Mouse (Mus musculus): ENCODE data around the gene Utp18. TPM values are rescaled to one million over a fixed set of nuclear protein-coding genes. Genes with fewer than 3 reads are reported as not detected.

The Utp18 gene
- polyA plus RNA-seq, 1 experiment from 2014 or later: 28.6 TPM

DNA sequence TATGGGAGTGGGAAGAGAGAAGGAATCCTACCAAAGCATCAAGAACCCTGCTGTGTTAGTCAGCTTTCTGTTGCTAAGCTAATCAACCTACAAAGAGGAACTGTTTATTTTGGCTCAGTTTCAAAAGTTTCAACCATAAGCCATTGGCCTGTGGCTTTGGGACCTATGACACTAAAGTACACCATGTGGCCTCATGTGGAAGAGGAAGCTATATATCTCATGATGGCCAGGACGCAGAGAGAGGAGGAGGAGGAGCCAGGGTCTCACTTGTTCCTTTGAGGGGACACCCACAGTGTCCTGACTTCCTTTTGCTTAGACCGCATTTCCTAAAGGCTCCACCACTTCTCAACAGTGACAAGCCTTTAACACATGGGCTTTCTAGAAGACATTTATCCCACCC lies 64.0 kb downstream of the Utp18 start:
- 50% methylated on average over 2 of the region's 2 CpGs for WGBS
- H3K4me1 ChIP-seq: peaks cover 24% of the 10 kb centered on the region
- H3K36me3 ChIP-seq: no peaks in the 10 kb centered on the region
- H3K4me2 ChIP-seq (replicated peaks): no peak overlapping the region
- peaks cover 12% of the 10 kb centered on the region; the same call in 1 of the 2 replicates for H3K27me3 ChIP-seq
- H3K4me3 ChIP-seq: no peak overlapping the region
- no peak overlapping the region for H3K9ac ChIP-seq
- no peaks in the 10 kb centered on the region for H3K9me3 ChIP-seq
- ATAC-seq (ENCODE audit: low FRiP score, low read depth): no peak
- no peak overlapping the region for H3K27ac ChIP-seq

DNA sequence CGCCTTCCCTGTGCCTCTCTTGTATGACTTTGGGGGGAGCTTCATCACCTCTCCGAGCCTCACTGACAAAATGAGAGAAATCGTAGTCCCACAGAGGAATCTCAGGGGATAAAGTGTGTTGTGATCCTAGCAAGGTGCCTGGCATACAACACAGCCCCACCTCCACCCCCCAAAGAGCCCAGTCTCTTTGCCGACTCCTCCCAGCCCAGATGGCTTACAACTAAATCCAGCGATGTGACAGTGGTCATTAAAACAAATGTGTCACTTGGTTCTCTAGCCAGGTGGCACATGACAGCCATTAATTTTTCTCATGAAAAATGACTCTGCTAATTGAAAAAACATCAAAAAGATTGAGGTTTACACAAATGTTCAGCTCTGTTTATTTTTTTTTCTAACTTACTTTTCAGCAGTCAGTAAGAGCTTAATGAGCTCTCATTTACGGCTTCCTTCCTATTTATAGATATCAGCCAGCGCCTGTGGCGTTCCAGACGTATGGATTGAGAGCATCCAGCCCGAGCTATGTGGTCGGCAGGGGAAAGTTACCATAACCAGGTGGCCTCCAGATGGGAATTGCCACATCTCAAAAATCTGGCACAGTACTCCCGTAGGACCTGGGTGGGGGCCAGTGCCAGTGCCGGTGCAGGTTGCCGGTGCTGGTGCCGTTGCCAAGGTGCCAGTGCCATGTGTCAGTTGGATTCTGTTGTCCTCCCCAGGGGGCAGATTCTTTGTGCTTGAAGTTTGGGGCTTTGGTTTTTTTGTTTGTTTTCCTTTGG lies 67.4 kb downstream of the Utp18 start:
- Histone ChIP-seq H3K4me2 (replicated peaks) (peak overlapping the region; percentile 39; the same call in 1 of the 2 replicates), H3K4me1 (peaks cover 24% of the 10 kb centered on the region), H3K27ac (no peak overlapping the region), H3K4me3 (no peak overlapping the region), H3K9ac (no peak overlapping the region), H3K9me3 (no peaks in the 10 kb centered on the region), H3K36me3 (no peaks in the 10 kb centered on the region), H3K27me3 (peaks cover 18% of the 10 kb centered on the region; the same call in 1 of the 2 replicates)
- WGBS: 8% methylated on average over 15 of the region's 15 CpGs
- ATAC-seq (ENCODE audit: low FRiP score, low read depth): peak; percentile 48; the same call in 1 of the 2 replicates

GRCm38 (mm10) chr11:93812955-93813354 lies 72.6 kb downstream of the Utp18 start:
- Histone ChIP-seq H3K9me3 (no peaks in the 10 kb centered on the region), H3K27ac (no peak overlapping the region), H3K4me3 (no peak overlapping the region), H3K9ac (no peak overlapping the region), H3K36me3 (no peaks in the 10 kb centered on the region), H3K27me3 (peaks cover 12% of the 10 kb centered on the region; the same call in 1 of the 2 replicates), H3K4me1 (peaks cover 9% of the 10 kb centered on the region), H3K4me2 (replicated peaks) (no peak overlapping the region)
- WGBS: 82% methylated on average over 4 of the region's 4 CpGs
- ATAC-seq (ENCODE audit: low FRiP score, low read depth): no peak

GRCm38 (mm10) chr11:93812125-93812868 lies 73.3 kb downstream of the Utp18 start:
- ATAC-seq (ENCODE audit: low FRiP score, low read depth): peak; percentile 57; the same call in 1 of the 2 replicates
- Histone ChIP-seq H3K9me3 (no peaks in the 10 kb centered on the region), H3K27me3 (peaks cover 10% of the 10 kb centered on the region; the same call in 1 of the 2 replicates), H3K9ac (no peak overlapping the region), H3K36me3 (no peaks in the 10 kb centered on the region), H3K4me2 (replicated peaks) (no peak overlapping the region), H3K27ac (no peak overlapping the region), H3K4me3 (no peak overlapping the region), H3K4me1 (peaks cover 2% of the 10 kb centered on the region; the same call in 1 of the 2 replicates)
- 36% methylated on average over 11 of the region's 11 CpGs for WGBS

Other genes with a start within 250 kb of the Utp18 start
- 40.3 and 43.4 TPM in 2 replicates for gene Mbtd1, start 86 bp upstream of the Utp18 start, polyA plus RNA-seq (2015; fragmentation: Nextera tagmentation; extraction: Ambion mirVana)
- 289 and 307 TPM in 2 replicates for gene Nme2, start 70.5 kb upstream of the Utp18 start, polyA plus RNA-seq (2015; fragmentation: Nextera tagmentation; extraction: Ambion mirVana)
- 400 and 424 TPM in 2 replicates for gene Gm20390, start 82.5 kb upstream of the Utp18 start, polyA plus RNA-seq (2015; fragmentation: Nextera tagmentation; extraction: Ambion mirVana)
- gene Nme1, start 82.8 kb upstream of the Utp18 start, polyA plus RNA-seq (2015; fragmentation: Nextera tagmentation; extraction: Ambion mirVana): 141 and 162 TPM in 2 replicates
- 42.6 and 44.1 TPM in 2 replicates for gene Spag9, start 110.3 kb upstream of the Utp18 start, polyA plus RNA-seq (2015; fragmentation: Nextera tagmentation; extraction: Ambion mirVana)

Data from limb, embryonic 13.5 days (tissue).